ENCODE assay signal across 35 mouse cellular contexts in genomic region chr5:93079596-93079995, GRCm38 (mm10). TPM values are rescaled to one million over a fixed set of nuclear protein-coding genes. Genes with fewer than 3 reads are reported as not detected.
"Had no signal": no experiment of that assay in that cellular context is flagged by ENCODE, and none has a peak within 500 bp of the region (broad histone marks: within the 10 kb centered on the region; RNA-seq: fewer than 3 reads in every experiment).

No protein-coding gene starts in this region.

- H3K9ac ChIP-seq: heart, embryonic 12.5 days; heart, embryonic 13.5 days; heart, embryonic 15.5 days; hindbrain, embryonic 12.5 days; hindbrain, embryonic 13.5 days; hindbrain, embryonic 14.5 days; hindbrain, embryonic 15.5 days; kidney, embryonic 15.5 days had no signal

- H3K27ac ChIP-seq: heart, adult 2 months; heart, embryonic 13.5 days; heart, embryonic 15.5 days; hindbrain, embryonic 10.5 days; hindbrain, embryonic 12.5 days; hindbrain, embryonic 13.5 days; hindbrain, embryonic 14.5 days; hindbrain, embryonic 15.5 days; hindbrain, postnatal 0 days; kidney, embryonic 15.5 days; kidney, postnatal 0 days; layer of hippocampus, adult 2 months; left cerebral cortex, adult 2 months had no signal

- H3K9me3 ChIP-seq: heart, embryonic 10.5 days; heart, embryonic 12.5 days; heart, embryonic 13.5 days; heart, embryonic 15.5 days; hindbrain, embryonic 10.5 days; hindbrain, embryonic 12.5 days; hindbrain, embryonic 13.5 days; hindbrain, embryonic 15.5 days had no signal

- H3K36me3 ChIP-seq: heart, embryonic 10.5 days; heart, embryonic 12.5 days; heart, embryonic 13.5 days; heart, embryonic 15.5 days; hindbrain, embryonic 10.5 days; hindbrain, embryonic 12.5 days; hindbrain, embryonic 13.5 days; hindbrain, embryonic 15.5 days; kidney, embryonic 15.5 days had no signal

- ATAC-seq: hindbrain, embryonic 16.5 days; hindbrain, postnatal 0 days; inflammation-experienced regulatory T-cells, adult 6 months had no signal

- H3K27me3 ChIP-seq: heart, embryonic 12.5 days; heart, embryonic 13.5 days; heart, embryonic 15.5 days; hindbrain, embryonic 12.5 days; hindbrain, embryonic 13.5 days; hindbrain, embryonic 15.5 days; kidney, embryonic 15.5 days had no signal

- H3K4me1 ChIP-seq: heart, embryonic 15.5 days; hindbrain, embryonic 12.5 days; hindbrain, embryonic 13.5 days; hindbrain, embryonic 15.5 days; kidney, embryonic 15.5 days had no signal

- DNase-seq: heart, adult 2 months; heart, postnatal 10 days; heart, postnatal 14 days; heart, postnatal 36 days; heart, postnatal 4 days; kidney, adult 11 months; kidney, adult 18-20 months; kidney, adult 2 months; kidney, adult 8-10 months; kidney, adult 9 months; kidney, postnatal 10 days; kidney, postnatal 14 days; kidney, postnatal 25 days; kidney, postnatal 36 days; kidney, postnatal 4 days; layer of hippocampus, adult 9-11 months; layer of hippocampus, postnatal 36 days had no signal

- H3K4me3 ChIP-seq: heart, adult 2 months; heart, embryonic 10.5 days; heart, embryonic 12.5 days; heart, embryonic 13.5 days; heart, embryonic 15.5 days; hindbrain, embryonic 10.5 days; hindbrain, embryonic 12.5 days; hindbrain, embryonic 13.5 days; hindbrain, embryonic 15.5 days; kidney, embryonic 15.5 days; layer of hippocampus, adult 2 months; left cerebral cortex, adult 2 months had no signal

- H3K4me2 ChIP-seq: heart, embryonic 11.5 days; heart, embryonic 12.5 days; heart, embryonic 13.5 days; heart, embryonic 15.5 days; hindbrain, embryonic 12.5 days; hindbrain, embryonic 13.5 days; hindbrain, embryonic 14.5 days; hindbrain, embryonic 15.5 days; kidney, embryonic 15.5 days had no signal

RNA-seq across cellular contexts. Expression of gene Sowahb, which starts 34.8 kb away (rescaled TPM):
- polyA plus RNA-seq: heart, embryonic 13.5 days; heart, postnatal 0 days; hindbrain, embryonic 13.5 days; hindbrain, embryonic 14.5 days; hindbrain, embryonic 15.5 days; hindbrain, embryonic 16.5 days; inflammation-experienced regulatory T-cells, adult 6 months had no signal
